Mouse (Mus musculus) erythroblast, embryonic 14.5 days (primary cell): ENCODE data around the gene Sp3.

Source experiments
- GATA1 ChIP-seq: IDR thresholded peaks from 2 replicates; pipeline ENCODE4 v1.6.1; 2012; ENCODE audit warnings: low read length, inconsistent platforms, mixed read lengths
- TAL1 ChIP-seq: IDR thresholded peaks from 3 replicates; pipeline ENCODE4 v1.6.1; 2012; ENCODE audit warnings: low read length, inconsistent platforms, mixed read lengths

- TF ChIP-seq TAL1 (no peak), GATA1 (no peak)
Measured at GRCm38 (mm10) chr2:72981441-72982109, 1.3 kb upstream of the Sp3 start.
